Mouse (Mus musculus): ENCODE measurements around the gene Smc6. TPM values are rescaled to one million over a fixed set of nuclear protein-coding genes. Genes with fewer than 3 reads are reported as not detected.

The Smc6 gene
- polyA plus RNA-seq (2012; rRNA removed) = 12.6 and 14.6 TPM in 2 replicates

DNA sequence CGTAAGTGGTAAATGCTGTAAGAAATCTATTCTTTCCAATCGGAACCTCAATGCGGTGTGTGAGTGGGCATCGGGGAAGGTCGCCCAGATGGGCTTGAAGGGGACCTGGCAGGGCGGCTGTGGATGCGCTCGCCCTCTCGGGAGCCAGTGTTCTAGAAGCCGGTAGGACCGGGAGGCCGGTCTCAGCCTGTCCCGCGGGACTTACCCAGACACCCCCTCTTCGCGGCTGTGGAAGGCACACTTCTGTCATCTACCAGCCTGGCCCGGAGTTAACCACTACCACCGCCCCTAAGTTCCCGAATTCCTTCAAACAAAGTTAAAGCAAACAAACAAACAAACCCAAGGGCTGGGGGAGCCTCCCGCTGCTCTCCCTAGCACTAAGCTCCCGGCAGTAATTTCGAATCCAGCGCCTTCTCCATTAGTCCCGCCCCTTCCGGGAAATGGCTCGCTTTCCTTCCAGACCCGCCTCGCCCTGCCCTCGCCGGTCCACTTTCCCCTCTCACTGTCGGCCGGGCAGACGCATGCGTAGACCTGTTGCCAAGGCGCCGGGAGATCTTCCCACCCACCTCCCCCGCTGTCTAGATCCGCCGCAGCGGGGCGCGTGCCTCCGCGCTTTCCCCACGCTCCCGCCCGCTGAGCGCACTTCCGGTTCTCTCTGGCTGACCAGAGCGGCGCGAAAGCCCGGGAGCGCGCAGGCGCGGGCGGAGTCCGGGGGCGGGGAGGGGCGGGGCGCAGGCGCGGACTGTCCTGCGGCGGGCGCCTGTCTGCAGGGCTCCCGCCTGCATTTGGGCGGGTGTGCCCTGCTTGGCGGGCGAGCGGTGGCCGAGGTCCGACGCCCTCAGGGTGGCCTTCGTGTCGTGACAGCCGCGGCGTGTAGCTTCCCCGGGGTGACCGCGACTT is at the start of gene Smc6, which contains the start of gene Gen1:
Smc6 (plus strand) TSS at position 505 of the 900 bp plus-strand sequence.
Gen1 (minus strand) TSS at position 420 of the 900 bp plus-strand sequence.

Other genes starting within 250 kb of the Smc6 start
- gene Kcns3, start 114.8 kb upstream of the Smc6 start, polyA plus RNA-seq (2012; rRNA removed) = 0.08 and 0.12 TPM in 2 replicates
- gene Msgn1, start 56.9 kb upstream of the Smc6 start, polyA plus RNA-seq (2012; rRNA removed) = not detected in 2 replicates
- 2.1 and 2.2 TPM in 2 replicates for gene Gen1, start 85 bp upstream of the Smc6 start, polyA plus RNA-seq (2012; rRNA removed)
- gene Vsnl1, start 170.7 kb downstream of the Smc6 start, polyA plus RNA-seq (2012; rRNA removed) = 0.02 TPM in 2 replicates
- gene Rad51ap2, start 190.2 kb downstream of the Smc6 start, polyA plus RNA-seq (2012; rRNA removed) = not detected in 2 replicates

All from liver, embryonic 18 days (tissue).